Mouse (Mus musculus) naive thymus-derived CD4-positive, alpha-beta T cell, adult 2 months (primary cell): ENCODE measurements around the gene Gm14418.
"Not testable (repeated sequence)": the region's sequence is repeated elsewhere in the genome, so short reads cannot be mapped to it uniquely, and the experiment has no call there.

Experiments used
- DNase-seq: peaks from one replicate; pipeline ENCODE4 v3.0.0-alpha.2; 2011; ENCODE audit warnings: low read depth

The Gm14418 gene

DNA sequence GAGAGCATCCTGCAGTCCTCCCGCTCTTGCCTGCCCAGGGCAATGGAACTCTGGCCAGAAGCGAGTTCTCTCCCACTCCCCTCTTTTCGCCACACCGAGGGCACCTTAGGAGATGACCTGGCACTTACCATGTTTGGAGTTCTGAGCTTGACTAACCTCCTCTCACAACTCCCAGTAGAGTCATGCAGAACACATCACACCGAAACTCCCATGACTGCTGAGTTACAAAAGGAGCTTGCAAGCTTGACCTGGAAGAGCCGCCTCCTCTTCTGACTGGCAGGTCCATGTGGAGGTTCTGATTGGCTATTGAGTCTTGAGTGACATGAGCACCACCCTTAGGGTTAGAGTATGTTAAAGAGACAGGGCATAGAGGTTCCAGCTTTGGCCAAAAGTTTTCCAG, at the start of gene Gm14418:
Gene Gm14418, minus strand, starts transcription at position 225 of the 400 bp plus-strand sequence.
- DNase-seq = not testable (repeated sequence)
